Mouse (Mus musculus) frontal cortex, postnatal 10 days (tissue): ENCODE measurements at regions not wholly inside any gene's neighbourhood (a gene's known extent, or its start where the extent isn't known, plus 50 kb on each side); places are given as distances from the start of the nearest gene placed in this dataset.

ENCODE experiments used
- DNase-seq, 2 experiments: peaks; one replicate each; pipeline ENCODE4 v3.0.0; 2022; ENCODE audit warnings: low spot score in 2 of 2, mixed read lengths in 1 of 2

- no peak for DNase-seq
Observed at GRCm38 (mm10) chr3:154391629-154392028, 61.2 kb upstream of the Lhx8 start.

DNA sequence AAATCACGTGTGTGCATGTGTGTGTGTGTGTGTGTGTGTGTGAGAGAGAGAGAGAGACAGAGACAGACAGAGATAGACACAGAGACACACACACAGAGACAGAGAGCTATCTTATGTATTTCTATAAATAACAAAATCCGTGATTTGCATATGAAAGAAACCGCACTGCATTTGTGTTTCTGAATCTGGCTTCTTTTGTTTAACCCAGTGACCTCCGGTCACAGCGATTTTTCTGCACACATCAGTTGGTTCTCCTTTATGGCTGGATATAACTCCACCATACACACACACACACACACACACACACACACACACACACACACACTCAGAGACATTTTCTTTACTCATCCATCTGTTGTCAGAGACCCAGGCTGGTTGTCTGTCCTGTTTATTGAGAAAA, 58.2 kb upstream of the Lhx8 start:
- no peak for DNase-seq

GRCm38 (mm10) chr3:154387271-154387670, 56.8 kb upstream of the Lhx8 start:
- no peak for DNase-seq

GRCm38 (mm10) chr3:154385831-154386312, 55.4 kb upstream of the Lhx8 start:
- no peak for DNase-seq

DNA sequence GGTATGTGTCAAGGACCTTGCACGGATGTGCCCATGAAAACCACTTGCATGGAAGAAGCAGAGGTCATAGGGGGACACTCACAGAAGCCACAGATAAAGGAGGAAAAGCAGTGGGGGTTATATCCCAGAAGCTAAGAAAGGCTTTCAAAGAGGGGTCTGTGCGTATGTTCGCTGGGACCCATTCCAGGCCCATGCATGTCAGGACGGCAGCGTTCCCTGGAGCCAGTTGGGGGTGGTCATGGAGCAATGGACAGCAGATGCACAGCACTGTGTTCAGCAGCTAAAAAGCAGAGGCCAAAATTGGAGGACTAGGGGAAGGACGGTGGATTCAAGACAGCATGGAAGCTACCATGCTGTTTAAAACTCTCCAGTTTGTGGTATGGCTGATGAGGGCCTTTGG, 52.4 kb upstream of the Lhx8 start:
- DNase-seq, result no peak

DNA sequence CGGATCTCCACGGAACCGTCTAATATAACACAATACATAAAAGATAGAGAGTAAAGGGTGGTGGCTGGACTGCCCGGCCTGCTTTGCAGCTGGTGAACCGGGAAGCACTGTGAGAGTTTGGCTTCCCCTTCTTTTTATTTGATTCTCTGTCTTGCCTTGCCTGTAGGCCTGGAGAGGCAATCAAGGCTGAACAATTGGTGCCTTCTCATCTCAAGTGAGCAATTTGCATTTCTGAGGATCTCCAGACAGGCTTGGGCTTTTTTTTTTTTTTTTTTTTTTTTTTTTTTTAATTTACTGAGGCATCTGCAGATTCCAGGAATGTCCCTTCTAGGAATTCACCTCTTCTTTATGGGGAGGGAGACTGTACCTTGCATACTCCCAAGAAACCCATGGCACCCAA, 51.1 kb upstream of the Lhx8 start:
- DNase-seq, result no peak
